Mouse (Mus musculus): ENCODE data around the gene Plekhs1. TPM values are rescaled to one million over a fixed set of nuclear protein-coding genes. Genes with fewer than 3 reads are reported as not detected.

The Plekhs1 gene
- polyA plus RNA-seq (2017; shearing (Covaris generic)) = under 1 TPM in 1 of 3 experiments, not detected in 2; 0.55 TPM

GRCm38 (mm10) chr19:56461522-56462101, at the start of gene Plekhs1:
Gene Plekhs1, plus strand, starts transcription at chr19:56461640.
- ATAC-seq = no peak

GRCm38 (mm10) chr19:56418404-56418803, 43.0 kb upstream of the Plekhs1 start:
- ATAC-seq = no peak

- ATAC-seq = no peak
Measured at GRCm38 (mm10) chr19:56419452-56419851, 42.0 kb upstream of the Plekhs1 start.

GRCm38 (mm10) chr19:56420345-56420744, 41.1 kb upstream of the Plekhs1 start:
- no peak for ATAC-seq

GRCm38 (mm10) chr19:56422476-56423338, 38.7 kb upstream of the Plekhs1 start:
- peak; percentile 56 for ATAC-seq

- ATAC-seq = no peak
Measured at GRCm38 (mm10) chr19:56423370-56423769, 38.1 kb upstream of the Plekhs1 start.

- ATAC-seq = no peak
Measured at GRCm38 (mm10) chr19:56424606-56425395, 36.6 kb upstream of the Plekhs1 start.

- ATAC-seq = no peak
Measured at GRCm38 (mm10) chr19:56425492-56425891, 35.9 kb upstream of the Plekhs1 start.

GRCm38 (mm10) chr19:56430369-56430768, 31.1 kb upstream of the Plekhs1 start:
- ATAC-seq = no peak

- ATAC-seq = no peak
Measured at GRCm38 (mm10) chr19:56432706-56433105, 28.7 kb upstream of the Plekhs1 start.

- no peak for ATAC-seq
Measured at GRCm38 (mm10) chr19:56433581-56433980, 27.9 kb upstream of the Plekhs1 start.

- ATAC-seq = no peak
Measured at GRCm38 (mm10) chr19:56436380-56436779, 25.1 kb upstream of the Plekhs1 start.

GRCm38 (mm10) chr19:56438357-56439071, 22.9 kb upstream of the Plekhs1 start:
- ATAC-seq = no peak

GRCm38 (mm10) chr19:56439072-56439434, 22.4 kb upstream of the Plekhs1 start:
- no peak for ATAC-seq

- no peak for ATAC-seq
Measured at GRCm38 (mm10) chr19:56443445-56443844, 18.0 kb upstream of the Plekhs1 start.

- ATAC-seq = no peak
Measured at GRCm38 (mm10) chr19:56448784-56449183, 12.7 kb upstream of the Plekhs1 start.

- ATAC-seq = no peak
Measured at GRCm38 (mm10) chr19:56449537-56449936, 11.9 kb upstream of the Plekhs1 start.

GRCm38 (mm10) chr19:56450892-56451291, 10.5 kb upstream of the Plekhs1 start:
- ATAC-seq = peak; percentile 56

- no peak for ATAC-seq
Measured at GRCm38 (mm10) chr19:56451867-56452266, 9.6 kb upstream of the Plekhs1 start.

- no peak for ATAC-seq
Measured at GRCm38 (mm10) chr19:56452421-56452820, 9.0 kb upstream of the Plekhs1 start.

GRCm38 (mm10) chr19:56454862-56455261, 6.6 kb upstream of the Plekhs1 start:
- no peak for ATAC-seq

- ATAC-seq = no peak
Measured at GRCm38 (mm10) chr19:56455369-56455768, 6.1 kb upstream of the Plekhs1 start.

GRCm38 (mm10) chr19:56457569-56457968, 3.9 kb upstream of the Plekhs1 start:
- no peak for ATAC-seq
